Mouse (Mus musculus) E14TG2a.4 (cell line): ENCODE data around the gene Zranb3.

ENCODE experiments used
- CTCF ChIP-seq: conservative IDR thresholded peaks from 2 replicates; pipeline ENCODE4 v1.5.1; 2014; ENCODE audit warnings: low read length
- NANOG ChIP-seq: IDR thresholded peaks from 2 replicates; pipeline ENCODE4 v1.6.1; 2014; ENCODE audit warnings: borderline replicate concordance, low read length, mixed read lengths
- POU5F1 ChIP-seq: IDR thresholded peaks from 2 replicates; pipeline ENCODE4 v1.6.1; 2014; ENCODE audit warnings: low read length, borderline replicate concordance

- no peak for TF ChIP-seq CTCF
- no peak for TF ChIP-seq POU5F1
- no peak for TF ChIP-seq NANOG
Observed at GRCm38 (mm10) chr1:128068945-128069397, 33.9 kb downstream of the Zranb3 start.
